Mouse (Mus musculus) liver, postnatal 0 days (tissue): Measurements from ENCODE around the gene Myo1f.

Experiments
- CTCF ChIP-seq: sonication (generic); IDR thresholded peaks from 2 replicates; pipeline ENCODE4 v1.5.1; 2016; ENCODE audit warnings: antibody characterized with exemption, low read depth
- EP300 ChIP-seq: IDR thresholded peaks from 2 replicates; pipeline ENCODE4 v1.6.1; 2016; ENCODE audit warnings: antibody characterized with exemption, low read depth, mild to moderate bottlenecking

DNA sequence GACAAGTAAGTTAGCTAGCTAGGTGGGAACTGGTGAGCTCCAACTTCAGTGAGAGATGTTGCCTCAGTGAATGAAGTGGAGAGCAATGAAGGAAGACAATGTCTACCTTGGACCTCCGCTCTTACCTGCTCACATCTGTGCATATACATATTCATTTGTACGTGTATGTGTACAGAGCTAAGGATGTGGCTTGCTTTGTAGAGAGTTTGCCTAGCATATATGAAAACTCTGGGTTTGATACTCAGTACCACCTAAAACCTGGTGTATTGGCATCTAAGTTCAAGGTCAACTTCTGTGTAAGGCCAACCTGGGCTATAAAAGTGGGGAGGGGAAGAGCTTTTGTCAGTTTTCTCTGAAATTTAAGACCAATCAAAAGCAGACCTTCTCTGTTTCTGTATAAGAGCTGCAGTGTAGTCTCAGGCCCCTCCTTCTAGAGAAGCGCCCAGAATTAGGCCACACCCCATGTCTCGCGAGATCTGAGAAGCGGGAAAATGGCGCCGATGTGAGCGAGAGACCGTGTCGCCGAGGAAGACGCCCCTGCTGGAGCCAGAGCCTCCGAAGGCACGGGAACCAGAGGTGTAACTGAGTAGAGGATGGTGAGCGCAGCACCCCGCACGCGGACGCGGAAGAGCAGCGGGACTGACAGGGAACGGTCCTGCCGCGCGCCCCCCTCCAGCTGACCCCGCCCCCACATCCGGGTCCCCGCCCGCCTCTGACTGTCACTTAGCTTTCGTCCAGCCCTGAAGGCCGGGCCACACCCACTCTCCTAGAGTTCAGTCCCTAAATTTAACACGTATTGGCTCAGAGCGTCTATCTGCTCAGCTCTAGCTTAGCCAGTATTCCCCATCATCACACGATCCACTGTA lies 73.3 kb downstream of the Myo1f start, which contains the start of gene Zfp414:
- TF ChIP-seq CTCF (0 out of 2 replicates have a peak, but pooled peaks have one; percentile 14), EP300 (peak; percentile 66)
